Mouse (Mus musculus) forebrain, embryonic 15.5 days (tissue): ENCODE measurements at regions not wholly inside any gene's neighbourhood (a gene's known extent, or its start where the extent isn't known, plus 50 kb on each side); places are given as distances from the start of the nearest gene placed in this dataset.

Source experiments
- ATAC-seq: fragments of 200-750 bp; cut with Nextera tagmentation; replicated peaks from 2 replicates; pipeline ENCODE4 v1.8.0; 2017; ENCODE audit warnings: mild to moderate bottlenecking, moderate TSS enrichment, moderate library complexity
- H3K27ac ChIP-seq: fragments of 300-500 bp; sonication (generic); replicated peaks from 2 replicates; pipeline ENCODE4 v1.5.1; 2015; ENCODE audit warnings: mild to moderate bottlenecking, inconsistent platforms
- H3K27me3 ChIP-seq: fragments of 300-500 bp; sonication (generic); 2 replicates; pipeline ENCODE4 v1.6.1; 2015; ENCODE audit warnings: inconsistent platforms
- H3K36me3 ChIP-seq: fragments of 300-500 bp; sonication (generic); 2 replicates; pipeline ENCODE4 v1.6.1; 2015; ENCODE audit warnings: mild to moderate bottlenecking, inconsistent platforms
- H3K4me1 ChIP-seq: fragments of 300-500 bp; sonication (generic); 2 replicates; pipeline ENCODE4 v1.6.1; 2015; ENCODE audit warnings: inconsistent platforms
- H3K4me2 ChIP-seq: fragments of 300-500 bp; sonication (generic); replicated peaks from 2 replicates; pipeline ENCODE4 v1.6.1; 2015; ENCODE audit warnings: mild to moderate bottlenecking, inconsistent platforms
- H3K4me3 ChIP-seq: fragments of 300-500 bp; sonication (generic); 2 replicates; pipeline ENCODE4 v1.5.1; 2015; ENCODE audit warnings: mild to moderate bottlenecking, inconsistent platforms
- H3K9ac ChIP-seq: fragments of 300-500 bp; sonication (generic); replicated peaks from 2 replicates; pipeline ENCODE4 v1.6.1; 2015; ENCODE audit warnings: mild to moderate bottlenecking, inconsistent platforms
- H3K9me3 ChIP-seq: fragments of 300-500 bp; sonication (generic); 2 replicates; pipeline ENCODE4 v1.6.1; 2016; ENCODE audit warnings: inconsistent platforms
- WGBS: fragments of 180-500 bp; shearing (Covaris S2); methylation state at CpG from one replicate; pipeline ENCODE4 v1.1.7; 2015; ENCODE audit warnings: mixed read lengths; 5-methylcytosine and 5-hydroxymethylcytosine counted together

- H3K9me3 ChIP-seq = no peaks in the 10 kb centered on the region
Measured at GRCm38 (mm10) chr7:136059896-136060295, 343.7 kb upstream of the Mki67 start.

DNA sequence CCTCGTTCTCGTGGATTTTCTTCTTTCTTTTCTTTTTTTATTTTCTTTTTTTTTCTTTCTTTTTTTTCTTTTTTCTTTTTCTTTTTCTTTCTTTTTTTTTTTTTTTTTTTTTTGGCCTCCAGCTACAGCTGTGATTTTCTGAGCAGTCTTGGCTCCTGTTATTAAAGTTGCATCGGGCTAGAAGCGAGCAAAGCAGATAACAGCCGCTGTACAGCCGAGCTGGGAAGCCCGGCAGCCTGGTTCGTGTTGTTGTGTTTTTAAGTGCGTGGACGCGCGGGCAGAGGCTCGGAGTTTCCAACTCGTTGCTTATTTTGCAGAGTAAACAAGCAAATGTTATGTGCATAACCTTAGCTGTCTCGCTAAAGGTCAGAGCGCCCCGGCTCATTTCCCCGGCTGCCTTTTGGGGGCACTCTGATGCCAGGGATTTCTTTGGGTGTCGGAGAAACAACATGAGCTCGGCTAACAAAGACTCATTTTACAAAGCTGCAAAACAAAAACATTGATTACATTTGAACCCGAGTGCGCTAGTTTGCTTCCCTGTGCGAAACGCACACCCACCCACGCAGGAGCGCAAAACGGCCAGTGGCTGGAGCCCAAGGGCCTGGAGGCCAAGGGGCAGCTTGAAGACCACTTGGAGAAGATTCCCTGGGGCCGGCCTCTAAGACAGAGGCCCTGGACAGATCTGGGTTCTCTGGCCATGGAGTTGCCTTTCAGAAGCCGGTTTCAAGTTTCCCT is 344.3 kb upstream of the Mki67 start:
- H3K4me3 ChIP-seq = peak overlapping the region; percentile 31
- H3K4me1 ChIP-seq = peaks cover 16% of the 10 kb centered on the region
- no peaks in the 10 kb centered on the region for H3K9me3 ChIP-seq
- peaks cover 3% of the 10 kb centered on the region; the same call in 1 of the 2 replicates for H3K27me3 ChIP-seq
- ATAC-seq = 0 out of 2 replicates have a peak, but pooled peaks have one; percentile 46
- peak overlapping the region; percentile 42 for H3K9ac ChIP-seq
- no peak overlapping the region for H3K27ac ChIP-seq
- WGBS = 6% methylated on average over 29 of the region's 29 CpGs
- H3K36me3 ChIP-seq = no peaks in the 10 kb centered on the region
- H3K4me2 ChIP-seq = peak overlapping the region; percentile 60

More at GRCm38 (mm10) chr7:136059896-136060295, 343.7 kb upstream of the Mki67 start:
- Histone ChIP-seq H3K4me3 (no peak overlapping the region), H3K36me3 (no peaks in the 10 kb centered on the region), H3K27ac (no peak overlapping the region), H3K4me1 (peaks cover 16% of the 10 kb centered on the region), H3K27me3 (peaks cover 3% of the 10 kb centered on the region; the same call in 1 of the 2 replicates), H3K9ac (no peak overlapping the region), H3K4me2 (no peak overlapping the region)
- ATAC-seq = no peak
- WGBS = 63% methylated on average over 11 of the region's 11 CpGs

GRCm38 (mm10) chr7:136062658-136063057 is 346.5 kb upstream of the Mki67 start:
- H3K4me1 ChIP-seq = peaks cover 16% of the 10 kb centered on the region
- no peaks in the 10 kb centered on the region for H3K9me3 ChIP-seq
- no peak overlapping the region for H3K27ac ChIP-seq
- no peak overlapping the region for H3K4me3 ChIP-seq
- peaks cover 3% of the 10 kb centered on the region; the same call in 1 of the 2 replicates for H3K27me3 ChIP-seq
- H3K9ac ChIP-seq = no peak overlapping the region
- H3K4me2 ChIP-seq = no peak overlapping the region
- ATAC-seq = no peak
- 56% methylated on average over 5 of the region's 5 CpGs for WGBS
- no peaks in the 10 kb centered on the region for H3K36me3 ChIP-seq

DNA sequence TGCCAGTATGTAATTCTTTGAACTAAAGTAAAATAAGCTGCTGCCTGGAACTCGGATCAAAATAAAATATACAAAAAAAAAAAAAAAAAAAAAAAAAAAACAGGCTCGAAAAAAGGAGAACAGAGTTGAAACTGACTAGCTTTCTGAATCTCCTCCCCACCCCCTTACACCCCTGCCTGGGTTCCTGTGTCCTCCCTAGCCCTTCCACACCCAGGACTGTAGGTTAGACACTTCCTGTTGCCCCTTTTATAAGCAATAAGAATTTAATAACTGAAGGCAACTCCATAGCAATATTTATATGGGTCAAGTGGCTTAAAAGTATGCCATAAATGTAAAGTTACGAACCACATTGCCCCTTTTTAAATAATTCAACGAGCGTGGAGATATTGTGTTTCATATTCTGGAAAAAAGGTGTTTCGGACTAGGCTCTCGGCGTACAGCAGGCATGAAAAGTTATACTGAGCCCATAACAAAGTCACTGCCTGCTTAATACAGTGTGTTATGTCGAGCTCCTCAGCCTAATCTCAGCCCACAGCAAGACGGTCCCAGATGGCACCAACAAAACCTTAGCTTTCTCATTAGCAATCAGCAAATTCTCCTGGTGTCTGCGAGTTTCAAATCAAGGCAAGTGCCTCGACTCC is 349.0 kb upstream of the Mki67 start:
- H3K9me3 ChIP-seq = no peaks in the 10 kb centered on the region
- H3K4me1 ChIP-seq = peaks cover 12% of the 10 kb centered on the region
- no peak overlapping the region for H3K27ac ChIP-seq
- no peaks in the 10 kb centered on the region for H3K27me3 ChIP-seq
- no peak overlapping the region for H3K4me3 ChIP-seq
- no peak for ATAC-seq
- H3K4me2 ChIP-seq = no peak overlapping the region
- 63% methylated on average over 12 of the region's 12 CpGs for WGBS
- no peak overlapping the region for H3K9ac ChIP-seq
- H3K36me3 ChIP-seq = no peaks in the 10 kb centered on the region

DNA sequence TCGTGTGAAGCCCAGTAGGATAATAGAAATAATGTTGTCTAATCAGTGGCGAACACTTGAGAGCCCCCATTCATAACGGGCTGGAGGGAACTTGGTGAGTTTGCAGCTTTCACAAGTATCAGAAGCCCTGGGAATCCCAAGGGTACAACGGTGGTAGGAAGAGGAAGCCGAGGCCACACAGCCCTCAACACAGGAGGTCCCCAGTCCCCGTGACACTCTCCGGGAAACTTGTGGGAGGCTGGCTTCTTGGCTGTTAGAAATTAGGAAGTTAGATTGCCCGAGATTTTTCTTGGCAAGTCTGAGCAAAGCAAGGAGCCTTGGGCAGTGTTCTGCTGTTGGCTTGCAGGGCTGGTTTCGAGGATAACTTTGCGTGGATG is 349.5 kb upstream of the Mki67 start:
- H3K27me3 ChIP-seq = no peaks in the 10 kb centered on the region
- H3K9ac ChIP-seq = no peak overlapping the region
- H3K36me3 ChIP-seq = no peaks in the 10 kb centered on the region
- no peak overlapping the region for H3K4me3 ChIP-seq
- H3K27ac ChIP-seq = no peak overlapping the region
- 43% methylated on average over 10 of the region's 10 CpGs for WGBS
- H3K4me1 ChIP-seq = peaks cover 7% of the 10 kb centered on the region
- H3K4me2 ChIP-seq = no peak overlapping the region
- ATAC-seq = no peak
- H3K9me3 ChIP-seq = no peaks in the 10 kb centered on the region

DNA sequence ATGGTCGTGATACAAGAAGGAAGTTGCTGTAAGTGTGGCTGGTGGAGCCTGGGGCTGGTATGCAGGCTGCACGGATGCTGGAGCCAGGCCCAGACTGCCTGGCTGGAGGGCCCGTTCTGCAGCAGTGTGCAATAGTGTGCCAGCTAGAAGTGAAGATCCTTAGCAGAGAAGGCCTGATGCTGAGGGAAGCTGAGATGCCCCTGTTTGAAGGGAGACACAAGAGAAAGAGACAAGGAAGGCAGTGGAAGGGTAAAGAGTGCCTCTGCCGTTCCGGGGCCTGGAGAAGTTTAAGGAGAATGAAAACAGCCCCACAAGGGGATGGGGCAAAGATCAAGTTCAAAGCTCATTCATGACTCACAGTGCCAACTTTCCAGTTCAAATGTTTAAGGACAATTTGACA is 354.7 kb upstream of the Mki67 start:
- Histone ChIP-seq H3K4me1 (0 out of 2 replicates have a peak, but pooled peaks cover 4% of the 10 kb centered on the region), H3K27ac (no peak overlapping the region), H3K27me3 (no peaks in the 10 kb centered on the region), H3K4me3 (no peak overlapping the region), H3K9ac (no peak overlapping the region), H3K9me3 (no peaks in the 10 kb centered on the region), H3K36me3 (no peaks in the 10 kb centered on the region), H3K4me2 (no peak overlapping the region)
- ATAC-seq = no peak
- WGBS = 79% methylated on average over 5 of the region's 5 CpGs

DNA sequence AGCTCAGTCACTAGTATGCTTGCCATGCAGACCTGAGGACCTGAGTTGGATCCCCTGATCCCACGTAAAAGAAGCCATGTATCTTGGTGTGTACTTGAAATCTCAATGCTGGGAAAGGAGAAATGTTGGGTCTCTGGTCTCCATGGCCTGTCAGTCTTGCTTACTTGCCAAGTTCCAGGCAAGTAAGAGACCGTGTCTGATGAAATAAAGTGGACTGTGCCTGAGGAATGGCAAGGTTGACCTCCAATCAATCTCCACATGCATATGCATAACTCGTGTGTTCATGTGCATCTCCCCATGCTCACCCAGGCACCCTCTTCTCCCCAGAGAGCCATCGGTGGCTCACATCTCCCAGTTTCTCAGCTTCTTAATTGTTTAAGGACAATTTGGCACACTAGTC is 355.2 kb upstream of the Mki67 start:
- H3K27me3 ChIP-seq = no peaks in the 10 kb centered on the region
- no peak overlapping the region for H3K4me3 ChIP-seq
- no peak overlapping the region for H3K27ac ChIP-seq
- no peak for ATAC-seq
- H3K4me1 ChIP-seq = 0 out of 2 replicates have a peak, but pooled peaks cover 4% of the 10 kb centered on the region
- H3K9ac ChIP-seq = no peak overlapping the region
- no peaks in the 10 kb centered on the region for H3K36me3 ChIP-seq
- no peak overlapping the region for H3K4me2 ChIP-seq
- WGBS = 89% methylated on average over 4 of the region's 4 CpGs
- no peaks in the 10 kb centered on the region for H3K9me3 ChIP-seq

DNA sequence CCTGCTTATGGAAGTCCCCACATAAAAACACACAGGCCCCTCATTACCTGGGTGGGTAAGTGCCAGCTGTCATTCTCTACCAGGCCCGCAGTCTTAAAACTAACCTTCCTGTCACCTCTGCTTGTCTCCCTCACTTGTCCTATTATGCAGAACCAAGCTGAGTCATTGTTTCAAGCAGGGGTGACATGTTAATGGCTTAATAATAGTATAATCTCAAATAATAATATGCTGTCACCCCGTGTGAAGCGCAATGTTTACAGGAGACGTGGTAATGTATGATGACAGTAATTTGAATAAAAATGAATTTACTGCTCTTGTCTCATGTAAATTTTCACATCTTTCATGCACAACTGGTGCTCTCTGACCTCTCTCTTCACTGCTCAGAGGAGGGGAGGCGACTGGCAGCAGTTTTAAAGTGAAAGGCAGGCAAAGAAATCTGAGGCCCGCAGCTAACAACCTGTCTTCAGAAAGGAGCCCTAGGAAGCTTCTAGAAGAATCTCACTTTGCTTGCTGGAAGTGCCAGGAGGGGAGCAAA is 357.2 kb upstream of the Mki67 start:
- WGBS = 54% methylated on average over 6 of the region's 6 CpGs
- H3K27ac ChIP-seq = no peak overlapping the region
- no peaks in the 10 kb centered on the region for H3K27me3 ChIP-seq
- no peak overlapping the region for H3K4me3 ChIP-seq
- H3K9ac ChIP-seq = no peak overlapping the region
- no peak for ATAC-seq
- H3K9me3 ChIP-seq = no peaks in the 10 kb centered on the region
- H3K4me2 ChIP-seq = no peak overlapping the region
- H3K36me3 ChIP-seq = no peaks in the 10 kb centered on the region
- H3K4me1 ChIP-seq = 0 out of 2 replicates have a peak, but pooled peaks cover 4% of the 10 kb centered on the region

GRCm38 (mm10) chr7:136074043-136074442 is 357.9 kb upstream of the Mki67 start:
- Histone ChIP-seq H3K27me3 (no peaks in the 10 kb centered on the region), H3K9me3 (no peaks in the 10 kb centered on the region), H3K27ac (no peak overlapping the region), H3K9ac (no peak overlapping the region), H3K4me2 (no peak overlapping the region), H3K36me3 (no peaks in the 10 kb centered on the region), H3K4me1 (0 out of 2 replicates have a peak, but pooled peaks cover 4% of the 10 kb centered on the region), H3K4me3 (no peak overlapping the region)
- no peak for ATAC-seq
- WGBS = 72% methylated on average over 2 of the region's 2 CpGs

- Histone ChIP-seq H3K4me2 (no peak overlapping the region), H3K4me1 (peaks cover 44% of the 10 kb centered on the region), H3K4me3 (no peak overlapping the region), H3K27ac (0 out of 2 replicates have a peak overlapping the region, but pooled peaks have one; percentile 36), H3K9ac (no peak overlapping the region), H3K9me3 (no peaks in the 10 kb centered on the region), H3K36me3 (no peaks in the 10 kb centered on the region), H3K27me3 (peaks cover 13% of the 10 kb centered on the region; the same call in 1 of the 2 replicates)
- ATAC-seq = 0 out of 2 replicates have a peak, but pooled peaks have one; percentile 11
- 11% methylated on average over 7 of the region's 7 CpGs for WGBS
Measured at GRCm38 (mm10) chr7:136081534-136082252, 365.5 kb upstream of the Mki67 start.

- Histone ChIP-seq H3K4me2 (no peak overlapping the region), H3K27ac (0 out of 2 replicates have a peak overlapping the region, but pooled peaks have one; percentile 36), H3K27me3 (peaks cover 15% of the 10 kb centered on the region; the same call in 1 of the 2 replicates)
Measured at GRCm38 (mm10) chr7:136082253-136082867, 366.2 kb upstream of the Mki67 start.

More at GRCm38 (mm10) chr7:136082253-136082867, 366.2 kb upstream of the Mki67 start:
- Histone ChIP-seq H3K4me3 (no peak overlapping the region), H3K36me3 (no peaks in the 10 kb centered on the region), H3K9me3 (no peaks in the 10 kb centered on the region), H3K4me1 (peaks cover 44% of the 10 kb centered on the region), H3K9ac (no peak overlapping the region)
- peak; percentile 55 for ATAC-seq
- 50% methylated on average over 4 of the region's 4 CpGs for WGBS
